Mouse (Mus musculus): ENCODE data around the gene Mgat5. TPM values are rescaled to one million over a fixed set of nuclear protein-coding genes. Genes with fewer than 3 reads are reported as not detected.

Gene Mgat5
- polyA plus RNA-seq, 1 experiment from 2014 or later = 4.6 TPM

- Histone ChIP-seq H3K27ac (no peak overlapping the region), H3K4me3 (replicated peaks; ENCODE audit: low read depth, low read length) (no peak overlapping the region), H3K9ac (ENCODE audit: low read depth, low read length) (no peak overlapping the region), H3K9me3 (replicated peaks; ENCODE audit: low read length) (no peaks in the 10 kb centered on the region), H3K4me2 (ENCODE audit: low read length) (no peak overlapping the region), H3K4me1 (replicated peaks; ENCODE audit: insufficient read depth, low read length) (no peaks in the 10 kb centered on the region), H3K27me3 (ENCODE audit: insufficient read depth, low read length) (no peaks in the 10 kb centered on the region), H3K36me3 (ENCODE audit: insufficient read depth, low read length) (no peaks in the 10 kb centered on the region)
- no peak for DNase-seq (ENCODE audit: low spot score)
- ATAC-seq (replicated peaks; ENCODE audit: low FRiP score, low read depth) = no peak
- TF ChIP-seq CTCF (IDR thresholded peaks at IDR 0.05; ENCODE audit: low read depth) = no peak
- 72% methylated on average over 6 of the region's 6 CpGs for WGBS
Observed at GRCm38 (mm10) chr1:127512709-127513108, 307.9 kb downstream of the Mgat5 start.

GRCm38 (mm10) chr1:127513140-127513539 lies 308.3 kb downstream of the Mgat5 start:
- Histone ChIP-seq H3K4me3 (replicated peaks; ENCODE audit: low read depth, low read length) (no peak overlapping the region), H3K27me3 (ENCODE audit: insufficient read depth, low read length) (no peaks in the 10 kb centered on the region), H3K27ac (no peak overlapping the region), H3K36me3 (ENCODE audit: insufficient read depth, low read length) (no peaks in the 10 kb centered on the region), H3K9me3 (replicated peaks; ENCODE audit: low read length) (no peaks in the 10 kb centered on the region), H3K4me2 (ENCODE audit: low read length) (no peak overlapping the region), H3K9ac (ENCODE audit: low read depth, low read length) (no peak overlapping the region), H3K4me1 (replicated peaks; ENCODE audit: insufficient read depth, low read length) (no peaks in the 10 kb centered on the region)
- DNase-seq (ENCODE audit: low spot score) (no peak), ATAC-seq (replicated peaks; ENCODE audit: low FRiP score, low read depth) (no peak)
- TF ChIP-seq CTCF (IDR thresholded peaks at IDR 0.05; ENCODE audit: low read depth) = no peak
- WGBS = 75% methylated on average over 8 of the region's 8 CpGs

- ATAC-seq (replicated peaks; ENCODE audit: low FRiP score, low read depth) (no peak), DNase-seq (ENCODE audit: low spot score) (no peak)
- Histone ChIP-seq H3K9me3 (replicated peaks; ENCODE audit: low read length) (no peaks in the 10 kb centered on the region), H3K4me3 (replicated peaks; ENCODE audit: low read depth, low read length) (no peak overlapping the region), H3K27ac (no peak overlapping the region), H3K27me3 (ENCODE audit: insufficient read depth, low read length) (no peaks in the 10 kb centered on the region), H3K9ac (ENCODE audit: low read depth, low read length) (no peak overlapping the region), H3K4me2 (ENCODE audit: low read length) (no peak overlapping the region), H3K36me3 (ENCODE audit: insufficient read depth, low read length) (no peaks in the 10 kb centered on the region), H3K4me1 (replicated peaks; ENCODE audit: insufficient read depth, low read length) (no peaks in the 10 kb centered on the region)
- no peak for TF ChIP-seq CTCF (IDR thresholded peaks at IDR 0.05; ENCODE audit: low read depth)
- WGBS = 85% methylated on average over 3 of the region's 3 CpGs
Observed at GRCm38 (mm10) chr1:127513664-127514063, 308.8 kb downstream of the Mgat5 start.

- H3K4me1 ChIP-seq (replicated peaks; ENCODE audit: insufficient read depth, low read length) = no peaks in the 10 kb centered on the region
- WGBS = 56% methylated on average over 3 of the region's 3 CpGs
- DNase-seq (ENCODE audit: low spot score) (no peak), ATAC-seq (replicated peaks; ENCODE audit: low FRiP score, low read depth) (no peak)
- H3K4me3 ChIP-seq (replicated peaks; ENCODE audit: low read depth, low read length) = no peak overlapping the region
- H3K27me3 ChIP-seq (ENCODE audit: insufficient read depth, low read length) = no peaks in the 10 kb centered on the region
- no peak for TF ChIP-seq CTCF (IDR thresholded peaks at IDR 0.05; ENCODE audit: low read depth)
- no peaks in the 10 kb centered on the region for H3K9me3 ChIP-seq (replicated peaks; ENCODE audit: low read length)
- H3K27ac ChIP-seq = no peak overlapping the region
- no peak overlapping the region for H3K9ac ChIP-seq (ENCODE audit: low read depth, low read length)
- H3K4me2 ChIP-seq (ENCODE audit: low read length) = no peak overlapping the region
- H3K36me3 ChIP-seq (ENCODE audit: insufficient read depth, low read length) = no peaks in the 10 kb centered on the region
Observed at GRCm38 (mm10) chr1:127514479-127514878, 309.7 kb downstream of the Mgat5 start.

- H3K4me2 ChIP-seq (ENCODE audit: low read length) = no peak overlapping the region
- H3K27ac ChIP-seq = no peak overlapping the region
- H3K36me3 ChIP-seq (ENCODE audit: insufficient read depth, low read length) = no peaks in the 10 kb centered on the region
- over 99% methylated on average over 10 of the region's 10 CpGs for WGBS
- no peaks in the 10 kb centered on the region for H3K4me1 ChIP-seq (replicated peaks; ENCODE audit: insufficient read depth, low read length)
- no peaks in the 10 kb centered on the region for H3K9me3 ChIP-seq (replicated peaks; ENCODE audit: low read length)
- DNase-seq (ENCODE audit: low spot score) = no peak
- no peaks in the 10 kb centered on the region for H3K27me3 ChIP-seq (ENCODE audit: insufficient read depth, low read length)
- TF ChIP-seq CTCF (IDR thresholded peaks at IDR 0.05; ENCODE audit: low read depth) = no peak
- no peak for ATAC-seq (replicated peaks; ENCODE audit: low FRiP score, low read depth)
- H3K4me3 ChIP-seq (replicated peaks; ENCODE audit: low read depth, low read length) = no peak overlapping the region
- no peak overlapping the region for H3K9ac ChIP-seq (ENCODE audit: low read depth, low read length)
Observed at GRCm38 (mm10) chr1:127514888-127515287, 310.1 kb downstream of the Mgat5 start.

- no peaks in the 10 kb centered on the region for H3K9me3 ChIP-seq (replicated peaks; ENCODE audit: low read length)
- H3K27ac ChIP-seq = no peak overlapping the region
- H3K9ac ChIP-seq (ENCODE audit: low read depth, low read length) = no peak overlapping the region
- H3K36me3 ChIP-seq (ENCODE audit: insufficient read depth, low read length) = no peaks in the 10 kb centered on the region
- peak; percentile 54; the same call in 1 of the 2 replicates for ATAC-seq (replicated peaks; ENCODE audit: low FRiP score, low read depth)
- no peak for DNase-seq (ENCODE audit: low spot score)
- H3K4me3 ChIP-seq (replicated peaks; ENCODE audit: low read depth, low read length) = no peak overlapping the region
- no peak for TF ChIP-seq CTCF (IDR thresholded peaks at IDR 0.05; ENCODE audit: low read depth)
- H3K4me2 ChIP-seq (ENCODE audit: low read length) = no peak overlapping the region
- no peaks in the 10 kb centered on the region for H3K27me3 ChIP-seq (ENCODE audit: insufficient read depth, low read length)
- 71% methylated on average over 8 of the region's 8 CpGs for WGBS
- H3K4me1 ChIP-seq (replicated peaks; ENCODE audit: insufficient read depth, low read length) = no peaks in the 10 kb centered on the region
Observed at GRCm38 (mm10) chr1:127523364-127523763, 318.5 kb downstream of the Mgat5 start.
